Mouse (Mus musculus) limb, embryonic 11.5 days (tissue): ENCODE measurements around the gene Slc35b1. TPM values are rescaled to one million over a fixed set of nuclear protein-coding genes. Genes with fewer than 3 reads are reported as not detected.

ENCODE experiments used
- ATAC-seq: fragments of 200-750 bp; cut with Nextera tagmentation; 2 replicates; pipeline ENCODE4 v1.8.0; 2017; ENCODE audit warnings: low read depth; ENCODE audit not compliant: insufficient number of reproducible peaks, low FRiP score, low TSS enrichment
- DNase-seq: peaks from one replicate; pipeline ENCODE4 v3.0.0-alpha.2; 2015; ENCODE audit warnings: low spot score
- H3K27ac ChIP-seq: fragments of 300-500 bp; sonication (generic); replicated peaks from 2 replicates; pipeline ENCODE4 v1.5.1; 2014; ENCODE audit warnings: low read depth, mild to moderate bottlenecking, low read length
- H3K27me3 ChIP-seq: fragments of 300-500 bp; sonication (generic); 2 replicates; pipeline ENCODE4 v1.6.1; 2014; ENCODE audit warnings: mild to moderate bottlenecking, low read length, mixed read lengths; ENCODE audit not compliant: control insufficient read depth, insufficient read depth
- H3K36me3 ChIP-seq: fragments of 300-500 bp; sonication (generic); 2 replicates; pipeline ENCODE4 v1.6.1; 2014; ENCODE audit warnings: mild to moderate bottlenecking, low read length, moderate library complexity, mixed read lengths; ENCODE audit not compliant: control insufficient read depth, insufficient read depth
- H3K4me1 ChIP-seq: fragments of 300-500 bp; sonication (generic); 2 replicates; pipeline ENCODE4 v1.6.1; 2014; ENCODE audit warnings: low read length, mixed read lengths; ENCODE audit not compliant: control insufficient read depth, insufficient read depth
- H3K4me2 ChIP-seq: fragments of 300-500 bp; sonication (generic); 2 replicates; pipeline ENCODE4 v1.6.1; 2014; ENCODE audit warnings: low read depth, mild to moderate bottlenecking, moderate library complexity; ENCODE audit not compliant: severe bottlenecking
- H3K4me3 ChIP-seq: fragments of 300-500 bp; sonication (generic); 2 replicates; pipeline ENCODE4 v1.5.1; 2014; ENCODE audit warnings: low read depth, low read length
- H3K9ac ChIP-seq: fragments of 300-500 bp; sonication (generic); 2 replicates; pipeline ENCODE4 v1.6.1; 2014; ENCODE audit warnings: mild to moderate bottlenecking, low read length
- H3K9me3 ChIP-seq: fragments of 300-500 bp; sonication (generic); 2 replicates; pipeline ENCODE4 v1.6.1; 2016; ENCODE audit warnings: low read length; ENCODE audit not compliant: control insufficient read depth
- WGBS: fragments of 180-500 bp; shearing (Covaris S2); extraction: QIAGEN DNeasy Blood & Tissue Kit; methylation state at CpG from one replicate; pipeline ENCODE4 v1.1.7; 2014; 5-methylcytosine and 5-hydroxymethylcytosine counted together
- polyA plus RNA-seq: library from polyadenylated mRNA; unstranded; fragments of >200 nt; fragmentation: Nextera tagmentation; extraction: Ambion mirVana; gene quantifications from 2 replicates; pipeline ENCODE4 v1.2.1, GENCODE M21; 2014

The Slc35b1 gene
- polyA plus RNA-seq, 1 experiment from 2014 or later: 133 TPM

DNA sequence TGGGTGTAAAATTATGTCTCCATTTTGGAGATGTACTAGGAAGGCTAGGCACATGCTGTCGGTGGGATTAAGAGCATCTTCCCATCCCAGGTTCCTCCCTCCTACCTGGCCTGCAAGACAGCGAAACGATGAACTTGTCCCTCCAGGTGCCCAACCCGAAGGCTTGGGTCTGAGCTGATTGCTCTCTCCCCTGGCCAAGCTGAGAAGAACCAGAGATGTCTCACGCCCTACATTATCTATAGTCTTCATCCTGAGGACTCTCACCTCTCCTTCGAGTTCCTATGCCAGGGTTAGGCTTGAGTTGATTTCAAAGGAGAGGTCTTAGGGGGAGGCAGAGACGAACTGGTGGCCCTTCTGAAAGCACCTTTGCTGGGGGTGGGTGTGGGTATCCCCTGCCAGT is 28.5 kb upstream of the Slc35b1 start:
- no peak for DNase-seq
- no peak overlapping the region for H3K27ac ChIP-seq
- 83% methylated on average over 7 of the region's 7 CpGs for WGBS

DNA sequence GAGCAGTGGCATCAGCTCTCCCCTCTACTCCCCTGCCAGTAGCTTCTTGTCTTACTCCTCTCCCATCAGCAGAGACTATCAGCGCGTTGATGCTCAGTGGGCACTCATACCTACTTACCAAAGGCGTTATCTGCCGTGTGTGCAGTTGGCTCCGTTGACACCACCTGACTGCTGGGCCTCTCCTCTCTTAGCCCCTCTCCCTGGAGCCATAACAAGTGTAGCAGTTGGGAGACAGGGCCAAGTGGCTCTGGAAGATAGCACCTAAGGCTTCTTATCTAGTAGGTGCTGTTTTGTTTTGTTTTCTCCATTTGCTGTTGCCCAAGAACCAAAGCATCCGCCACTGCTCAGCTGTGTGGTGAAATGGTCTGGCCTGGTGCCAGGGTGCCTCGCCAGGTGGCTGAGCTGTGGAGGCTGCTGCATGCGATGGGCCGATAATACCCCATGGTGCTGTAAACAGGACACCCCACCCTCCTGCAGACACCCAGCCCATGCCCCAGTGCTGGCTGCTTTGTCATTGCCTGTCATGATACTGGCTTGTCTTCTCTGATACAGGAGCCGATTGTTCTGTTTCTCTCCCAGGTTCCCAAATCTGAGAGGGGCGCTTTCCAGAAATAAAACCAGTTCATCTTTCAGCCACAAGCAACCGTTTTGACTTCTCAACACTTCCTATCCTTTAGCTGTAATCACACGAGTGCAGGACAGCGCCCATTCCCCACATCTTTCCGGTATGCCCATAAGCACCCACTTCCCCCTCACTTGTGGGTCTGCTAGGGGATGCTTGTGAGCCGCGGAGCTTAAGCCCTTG is 27.8 kb upstream of the Slc35b1 start:
- Histone ChIP-seq H3K27me3 (no peaks in the 10 kb centered on the region), H3K9ac (no peak overlapping the region), H3K36me3 (no peaks in the 10 kb centered on the region; the same call in 1 of the 2 replicates), H3K4me2 (no peak overlapping the region), H3K9me3 (no peaks in the 10 kb centered on the region), H3K4me3 (no peak overlapping the region), H3K4me1 (no peaks in the 10 kb centered on the region), H3K27ac (no peak overlapping the region)
- no peak for ATAC-seq
- no peak for DNase-seq
- 83% methylated on average over 17 of the region's 17 CpGs for WGBS

More for the DNA sequence above, 28.5 kb upstream of the Slc35b1 start:
- Histone ChIP-seq H3K4me3 (no peak overlapping the region), H3K9me3 (no peaks in the 10 kb centered on the region), H3K9ac (no peak overlapping the region), H3K27me3 (no peaks in the 10 kb centered on the region), H3K36me3 (peaks cover under 1% of the 10 kb centered on the region; the same call in 1 of the 2 replicates), H3K4me1 (no peaks in the 10 kb centered on the region), H3K4me2 (no peak overlapping the region)
- ATAC-seq: no peak

DNA sequence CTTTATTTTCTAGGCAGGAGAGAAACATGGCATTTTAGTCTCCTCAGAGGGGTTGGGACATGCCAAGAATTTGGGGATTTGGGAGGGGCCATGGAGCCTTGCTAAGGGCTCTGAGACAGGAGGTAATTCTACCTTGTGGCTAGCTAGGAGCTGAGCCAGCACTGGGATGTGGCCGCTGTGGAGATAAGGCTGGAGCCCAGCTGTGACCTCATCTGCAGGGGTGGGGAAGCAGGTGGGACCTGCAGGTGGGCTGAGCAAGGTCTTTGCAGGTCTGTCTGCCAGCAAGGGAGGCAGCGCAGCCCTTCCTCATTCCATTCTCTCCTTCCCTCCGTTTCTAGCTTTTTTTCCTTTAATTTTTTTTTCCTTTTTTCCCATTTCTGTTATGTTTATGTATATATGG is 26.2 kb upstream of the Slc35b1 start:
- DNase-seq (no peak), ATAC-seq (no peak)
- H3K9ac ChIP-seq: no peak overlapping the region
- H3K9me3 ChIP-seq: no peaks in the 10 kb centered on the region
- no peak overlapping the region for H3K4me2 ChIP-seq
- no peak overlapping the region for H3K4me3 ChIP-seq
- no peaks in the 10 kb centered on the region for H3K4me1 ChIP-seq
- H3K27ac ChIP-seq: no peak overlapping the region; the same call in 1 of the 2 replicates
- no peaks in the 10 kb centered on the region; the same call in 1 of the 2 replicates for H3K36me3 ChIP-seq
- WGBS: 53% methylated on average over 3 of the region's 3 CpGs
- no peaks in the 10 kb centered on the region for H3K27me3 ChIP-seq

DNA sequence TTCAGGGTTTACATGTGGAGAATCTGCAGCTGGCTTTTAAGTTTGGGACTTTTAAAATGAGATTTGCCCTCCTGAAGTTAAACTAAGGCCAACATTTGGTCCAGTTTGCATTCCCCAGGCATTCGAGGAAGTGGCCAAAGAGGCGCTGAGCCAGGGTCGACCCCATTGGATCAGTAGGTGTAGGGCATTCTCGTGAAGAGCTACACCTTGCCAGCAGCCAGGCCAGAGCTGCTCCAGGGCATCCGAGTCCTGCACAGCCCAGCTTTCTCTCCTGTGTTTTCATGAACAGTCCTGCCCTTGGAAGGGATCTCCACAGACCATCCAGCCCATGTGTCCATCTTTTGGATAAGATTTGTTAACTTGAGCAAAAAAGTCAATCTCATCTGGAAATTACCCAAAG is 20.1 kb upstream of the Slc35b1 start:
- H3K36me3 ChIP-seq: peaks cover 3% of the 10 kb centered on the region; the same call in 1 of the 2 replicates
- ATAC-seq (no peak), DNase-seq (no peak)
- 92% methylated on average over 5 of the region's 5 CpGs for WGBS
- no peaks in the 10 kb centered on the region for H3K9me3 ChIP-seq
- H3K4me3 ChIP-seq: no peak overlapping the region
- no peak overlapping the region for H3K27ac ChIP-seq
- no peaks in the 10 kb centered on the region for H3K4me1 ChIP-seq
- H3K4me2 ChIP-seq: no peak overlapping the region
- no peaks in the 10 kb centered on the region for H3K27me3 ChIP-seq
- no peak overlapping the region for H3K9ac ChIP-seq

DNA sequence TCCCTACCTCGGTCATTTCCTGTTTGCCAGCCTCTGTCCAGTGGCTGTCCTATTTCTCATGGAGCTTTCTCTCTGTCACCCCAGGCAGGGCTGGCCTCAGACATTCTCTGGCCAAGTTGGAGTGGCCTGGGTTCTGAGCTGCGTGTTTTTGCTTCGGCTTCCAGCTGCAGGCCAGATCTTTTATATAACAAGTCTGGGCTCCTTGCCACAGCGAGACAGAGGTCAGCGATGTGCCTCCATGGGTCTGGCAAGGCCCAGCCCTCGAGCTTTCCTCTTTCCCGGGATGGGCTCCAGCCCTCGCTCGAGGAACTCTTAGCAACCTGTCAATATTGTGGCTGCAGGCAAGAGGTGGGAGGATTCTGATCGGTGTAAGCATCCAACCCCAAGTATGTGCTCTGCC is 18.9 kb upstream of the Slc35b1 start:
- no peak overlapping the region for H3K9ac ChIP-seq
- DNase-seq: no peak
- no peak for ATAC-seq
- H3K4me1 ChIP-seq: no peaks in the 10 kb centered on the region
- H3K4me3 ChIP-seq: no peak overlapping the region
- no peak overlapping the region for H3K27ac ChIP-seq
- H3K36me3 ChIP-seq: peaks cover 3% of the 10 kb centered on the region; the same call in 1 of the 2 replicates
- no peaks in the 10 kb centered on the region for H3K27me3 ChIP-seq
- H3K9me3 ChIP-seq: no peaks in the 10 kb centered on the region
- WGBS: 92% methylated on average over 10 of the region's 10 CpGs
- H3K4me2 ChIP-seq: no peak overlapping the region

DNA sequence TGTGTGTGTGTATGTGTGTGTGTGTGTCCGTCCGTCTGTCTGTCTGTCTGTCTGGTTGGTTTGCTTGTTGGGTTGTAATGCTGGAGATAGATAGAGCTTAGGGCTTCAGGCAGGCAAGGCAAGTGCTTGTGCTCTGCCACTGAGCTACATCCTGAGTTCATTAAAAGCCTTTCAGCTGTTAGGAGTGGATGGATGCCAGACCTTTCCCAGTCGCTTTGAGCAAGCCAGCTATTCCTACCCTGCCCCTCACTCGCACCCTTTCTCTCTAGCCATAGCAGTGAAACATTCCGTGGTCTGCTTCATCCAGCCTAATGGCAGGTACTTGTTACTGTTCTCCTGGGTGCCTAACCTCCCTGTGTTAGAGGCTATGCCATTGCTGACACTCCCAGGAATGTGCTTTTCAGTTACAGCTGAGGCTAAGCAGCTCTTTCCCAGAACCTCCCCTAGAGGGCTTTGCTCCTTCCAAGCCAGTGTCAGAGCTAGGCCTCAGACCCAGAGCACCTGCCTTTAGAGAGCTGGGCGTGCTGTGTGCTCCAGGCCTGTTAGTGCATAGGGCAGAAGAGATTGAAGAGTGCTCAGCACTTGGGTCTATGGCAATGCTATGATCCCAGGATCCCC is 18.1 kb upstream of the Slc35b1 start:
- Histone ChIP-seq H3K36me3 (peaks cover 3% of the 10 kb centered on the region; the same call in 1 of the 2 replicates), H3K4me1 (no peaks in the 10 kb centered on the region), H3K27me3 (no peaks in the 10 kb centered on the region), H3K9me3 (no peaks in the 10 kb centered on the region), H3K9ac (no peak overlapping the region), H3K4me3 (no peak overlapping the region), H3K27ac (no peak overlapping the region), H3K4me2 (no peak overlapping the region)
- 77% methylated on average over 6 of the region's 6 CpGs for WGBS
- no peak for DNase-seq
- ATAC-seq: no peak

DNA sequence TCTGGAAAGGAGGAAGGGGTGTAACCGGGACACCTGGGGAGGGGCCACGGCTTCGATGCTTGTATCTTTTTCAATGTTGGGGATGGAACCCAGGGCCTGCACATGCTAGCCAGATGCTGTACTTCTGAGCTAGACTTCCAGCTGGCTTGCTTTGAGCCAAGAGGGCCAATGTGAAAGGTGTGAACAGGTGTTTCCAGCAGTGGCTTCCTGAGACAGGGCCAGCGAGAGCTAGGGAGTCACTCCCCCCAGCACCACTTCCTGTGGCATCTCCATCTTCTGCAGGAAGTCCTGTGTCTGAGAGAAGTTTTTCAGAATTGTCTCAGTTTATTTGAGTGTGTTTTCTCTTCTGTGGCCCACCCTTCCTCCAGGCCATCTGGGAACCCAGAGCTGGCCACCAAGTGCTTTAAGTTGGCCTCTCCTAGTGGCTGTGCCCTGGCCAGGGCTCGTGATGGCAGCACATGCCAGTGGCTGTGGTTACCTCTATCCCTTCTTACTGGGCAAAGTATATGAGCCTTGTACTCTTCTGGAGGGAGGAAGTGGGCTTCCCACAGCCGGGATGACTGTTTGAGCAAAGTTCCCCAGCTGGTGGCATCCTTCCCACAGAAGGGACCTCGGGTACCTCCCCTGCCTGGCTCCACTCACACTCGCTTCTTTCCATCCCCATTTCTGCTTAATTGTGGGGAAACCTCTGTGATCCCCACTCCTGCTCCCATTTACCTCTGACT is 17.3 kb upstream of the Slc35b1 start:
- H3K9me3 ChIP-seq: no peaks in the 10 kb centered on the region
- no peak overlapping the region for H3K9ac ChIP-seq
- no peak for ATAC-seq
- no peaks in the 10 kb centered on the region for H3K27me3 ChIP-seq
- no peak for DNase-seq
- H3K4me3 ChIP-seq: no peak overlapping the region
- 82% methylated on average over 8 of the region's 8 CpGs for WGBS
- peaks cover 3% of the 10 kb centered on the region for H3K36me3 ChIP-seq
- H3K4me1 ChIP-seq: no peaks in the 10 kb centered on the region
- H3K27ac ChIP-seq: no peak overlapping the region
- H3K4me2 ChIP-seq: no peak overlapping the region

DNA sequence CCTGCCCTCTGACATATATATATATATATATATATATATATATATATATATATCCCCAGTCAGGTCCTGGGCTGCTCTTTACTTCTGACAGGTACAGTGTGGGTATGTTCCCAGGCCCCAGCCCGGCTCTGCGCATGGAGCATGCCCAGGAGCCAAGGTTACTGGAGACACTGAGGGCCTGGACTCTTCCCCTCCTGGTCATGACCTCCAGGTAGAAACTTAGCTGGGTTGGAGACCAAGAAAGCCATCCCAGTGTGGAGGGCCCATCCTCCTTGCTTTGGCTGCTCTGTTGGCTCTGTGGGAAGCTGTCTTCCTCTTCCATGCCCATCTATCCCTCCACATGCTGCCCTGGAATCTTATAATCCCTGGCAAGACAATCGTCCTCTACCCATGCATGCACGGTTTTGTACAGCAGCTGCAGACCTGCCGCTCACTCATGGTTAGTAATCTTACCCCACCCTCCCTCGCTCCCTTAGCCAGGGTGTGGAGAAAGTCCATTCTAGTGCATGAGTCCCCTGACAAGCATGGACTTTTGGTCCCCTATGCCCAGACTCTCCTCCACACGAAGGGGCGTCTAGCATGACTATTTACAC is 16.2 kb upstream of the Slc35b1 start:
- peaks cover 6% of the 10 kb centered on the region for H3K36me3 ChIP-seq
- WGBS: 89% methylated on average over 8 of the region's 8 CpGs
- H3K27ac ChIP-seq: no peak overlapping the region
- no peaks in the 10 kb centered on the region for H3K27me3 ChIP-seq
- DNase-seq (no peak), ATAC-seq (no peak)
- no peaks in the 10 kb centered on the region for H3K9me3 ChIP-seq
- H3K9ac ChIP-seq: no peak overlapping the region
- no peak overlapping the region for H3K4me3 ChIP-seq
- H3K4me1 ChIP-seq: no peaks in the 10 kb centered on the region
- H3K4me2 ChIP-seq: no peak overlapping the region
